Mouse (Mus musculus): Measurements from ENCODE around the gene Cmss1. TPM values are rescaled to one million over a fixed set of nuclear protein-coding genes. Genes with fewer than 3 reads are reported as not detected.

Gene Cmss1
- total RNA-seq, 1 experiment from 2014 or later, result 80.5 TPM

GRCm38 (mm10) chr16:57483503-57483902 is 123.2 kb downstream of the Cmss1 start:
- ATAC-seq (replicated peaks; ENCODE audit: low read depth, poor library complexity, severe bottlenecking), result no peak

- no peak for ATAC-seq (replicated peaks; ENCODE audit: low read depth, poor library complexity, severe bottlenecking)
These were observed 123.8 kb downstream of the Cmss1 start for GRCm38 (mm10) chr16:57482911-57483310.

DNA sequence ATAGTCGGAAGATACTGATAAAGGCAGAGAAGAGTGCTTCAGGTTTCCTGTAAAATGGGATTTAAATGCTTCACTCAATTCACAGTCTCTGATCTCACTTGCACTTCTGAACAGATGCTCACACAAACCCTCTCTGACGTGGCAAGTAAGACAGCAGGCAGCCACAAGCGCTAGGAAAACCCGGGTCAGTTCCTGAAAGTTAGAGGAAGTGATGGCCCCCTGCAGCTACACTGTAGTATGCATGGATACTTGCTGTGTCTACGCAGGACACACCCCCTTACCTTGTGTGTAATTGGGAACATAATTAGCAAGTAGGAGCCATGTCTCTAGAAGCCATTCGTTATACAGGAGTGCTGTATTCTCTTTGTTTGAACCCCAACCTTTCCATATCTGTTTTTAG is 124.4 kb downstream of the Cmss1 start:
- peak; percentile 93 for ATAC-seq (replicated peaks; ENCODE audit: low read depth, poor library complexity, severe bottlenecking)

- ATAC-seq (replicated peaks; ENCODE audit: low read depth, poor library complexity, severe bottlenecking), result 0 out of 2 replicates have a peak, but pooled peaks have one; percentile 28
These were observed 126.9 kb downstream of the Cmss1 start for GRCm38 (mm10) chr16:57479776-57480175.

GRCm38 (mm10) chr16:57478451-57478850 is 128.2 kb downstream of the Cmss1 start:
- ATAC-seq (replicated peaks; ENCODE audit: low read depth, poor library complexity, severe bottlenecking), result no peak

GRCm38 (mm10) chr16:57473415-57474085 is 133.1 kb downstream of the Cmss1 start:
- ATAC-seq (replicated peaks; ENCODE audit: low read depth, poor library complexity, severe bottlenecking), result no peak

DNA sequence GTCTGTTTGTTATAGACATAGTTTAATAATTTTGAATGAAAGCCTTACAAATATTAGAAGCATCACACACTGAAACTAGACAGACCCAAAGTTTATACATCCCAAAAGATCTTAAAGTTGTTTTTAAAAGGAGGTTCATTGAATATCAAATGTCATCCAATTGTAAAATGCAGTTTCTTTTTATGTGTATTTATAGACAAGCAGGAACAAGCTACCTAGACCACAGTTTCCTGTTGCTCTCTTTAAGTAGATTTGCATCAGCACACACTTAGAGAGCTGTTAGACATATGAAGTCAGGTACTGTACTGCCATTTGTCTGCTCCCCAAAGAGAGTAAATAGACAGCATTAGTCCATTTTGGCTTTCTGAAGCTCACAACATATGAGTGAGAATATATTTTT is 135.6 kb downstream of the Cmss1 start:
- peak; percentile 76 for ATAC-seq (replicated peaks; ENCODE audit: low read depth, poor library complexity, severe bottlenecking)

DNA sequence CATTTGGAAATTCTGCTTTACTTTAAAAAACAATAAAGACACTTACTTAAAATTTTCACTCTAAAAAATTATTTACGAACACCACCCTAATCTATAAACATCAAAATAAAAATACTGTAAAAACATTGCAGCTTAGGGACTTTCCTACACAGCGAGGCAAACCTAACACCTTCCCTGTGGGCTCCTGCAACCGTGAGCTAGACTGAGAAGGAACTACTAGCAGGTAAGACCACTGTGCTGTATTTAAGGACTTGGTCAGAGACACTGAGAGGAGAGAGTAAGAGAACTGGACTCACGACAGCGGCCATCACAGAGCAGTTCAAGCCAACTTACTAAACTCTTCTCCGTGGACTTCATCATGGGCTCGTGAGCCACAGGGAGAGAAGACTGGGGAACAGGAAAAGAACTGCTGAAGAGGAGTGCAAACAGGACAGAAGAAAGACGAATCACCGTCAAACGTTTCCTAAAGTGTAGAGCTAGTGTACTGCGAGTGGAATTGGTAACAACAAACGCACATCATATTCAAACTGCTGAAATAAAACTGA is 136.3 kb downstream of the Cmss1 start:
- no peak for ATAC-seq (replicated peaks; ENCODE audit: low read depth, poor library complexity, severe bottlenecking)

- no peak for ATAC-seq (replicated peaks; ENCODE audit: low read depth, poor library complexity, severe bottlenecking)
These were observed 136.8 kb downstream of the Cmss1 start for GRCm38 (mm10) chr16:57469869-57470268.

GRCm38 (mm10) chr16:57469301-57469700 is 137.4 kb downstream of the Cmss1 start:
- ATAC-seq (replicated peaks; ENCODE audit: low read depth, poor library complexity, severe bottlenecking), result no peak

GRCm38 (mm10) chr16:57465386-57465913 is 141.2 kb downstream of the Cmss1 start:
- ATAC-seq (replicated peaks; ENCODE audit: low read depth, poor library complexity, severe bottlenecking), result no peak

DNA sequence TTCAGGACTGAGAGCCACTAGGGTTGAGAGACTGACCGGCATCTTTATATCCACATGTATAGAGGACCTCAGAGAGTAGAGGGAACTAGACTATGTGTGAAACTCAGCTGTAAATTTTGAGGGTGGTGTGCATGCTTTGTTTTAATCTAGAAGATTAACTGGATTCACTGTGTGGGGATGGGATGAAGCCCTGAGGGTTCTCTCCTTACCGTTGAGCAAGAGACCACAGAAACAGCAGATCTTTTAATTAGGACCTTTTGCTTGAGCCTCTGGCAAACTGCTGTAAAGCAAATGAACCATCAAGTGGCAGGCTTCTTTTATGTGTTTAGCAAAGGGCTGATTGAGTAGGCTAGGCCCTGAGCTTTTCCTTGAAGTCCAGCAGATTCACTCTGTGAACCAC is 150.7 kb downstream of the Cmss1 start:
- no peak for ATAC-seq (replicated peaks; ENCODE audit: low read depth, poor library complexity, severe bottlenecking)

GRCm38 (mm10) chr16:57455573-57455972 is 151.1 kb downstream of the Cmss1 start:
- no peak for ATAC-seq (replicated peaks; ENCODE audit: low read depth, poor library complexity, severe bottlenecking)

GRCm38 (mm10) chr16:57454106-57454763 is 152.4 kb downstream of the Cmss1 start:
- ATAC-seq (replicated peaks; ENCODE audit: low read depth, poor library complexity, severe bottlenecking), result no peak

DNA sequence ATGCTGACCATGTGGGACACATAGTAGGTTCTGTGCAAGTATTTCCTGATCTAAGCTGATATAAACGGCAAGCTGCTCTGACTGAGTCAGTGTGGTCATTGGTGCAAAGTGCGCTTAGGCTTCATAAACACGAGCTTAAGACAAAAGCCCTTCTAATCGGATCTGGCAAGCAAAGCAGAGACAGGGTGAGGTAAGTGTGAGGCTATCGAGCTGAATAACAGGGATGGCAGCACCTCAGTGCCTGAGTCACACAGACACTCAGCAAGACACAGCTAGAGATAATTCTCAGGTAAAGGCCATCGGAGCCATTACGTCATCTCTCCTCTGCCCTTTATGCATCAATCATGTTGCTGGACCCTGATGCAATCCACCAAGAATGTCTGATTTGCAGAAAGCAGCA is 153.7 kb downstream of the Cmss1 start:
- no peak for ATAC-seq (replicated peaks; ENCODE audit: low read depth, poor library complexity, severe bottlenecking)

DNA sequence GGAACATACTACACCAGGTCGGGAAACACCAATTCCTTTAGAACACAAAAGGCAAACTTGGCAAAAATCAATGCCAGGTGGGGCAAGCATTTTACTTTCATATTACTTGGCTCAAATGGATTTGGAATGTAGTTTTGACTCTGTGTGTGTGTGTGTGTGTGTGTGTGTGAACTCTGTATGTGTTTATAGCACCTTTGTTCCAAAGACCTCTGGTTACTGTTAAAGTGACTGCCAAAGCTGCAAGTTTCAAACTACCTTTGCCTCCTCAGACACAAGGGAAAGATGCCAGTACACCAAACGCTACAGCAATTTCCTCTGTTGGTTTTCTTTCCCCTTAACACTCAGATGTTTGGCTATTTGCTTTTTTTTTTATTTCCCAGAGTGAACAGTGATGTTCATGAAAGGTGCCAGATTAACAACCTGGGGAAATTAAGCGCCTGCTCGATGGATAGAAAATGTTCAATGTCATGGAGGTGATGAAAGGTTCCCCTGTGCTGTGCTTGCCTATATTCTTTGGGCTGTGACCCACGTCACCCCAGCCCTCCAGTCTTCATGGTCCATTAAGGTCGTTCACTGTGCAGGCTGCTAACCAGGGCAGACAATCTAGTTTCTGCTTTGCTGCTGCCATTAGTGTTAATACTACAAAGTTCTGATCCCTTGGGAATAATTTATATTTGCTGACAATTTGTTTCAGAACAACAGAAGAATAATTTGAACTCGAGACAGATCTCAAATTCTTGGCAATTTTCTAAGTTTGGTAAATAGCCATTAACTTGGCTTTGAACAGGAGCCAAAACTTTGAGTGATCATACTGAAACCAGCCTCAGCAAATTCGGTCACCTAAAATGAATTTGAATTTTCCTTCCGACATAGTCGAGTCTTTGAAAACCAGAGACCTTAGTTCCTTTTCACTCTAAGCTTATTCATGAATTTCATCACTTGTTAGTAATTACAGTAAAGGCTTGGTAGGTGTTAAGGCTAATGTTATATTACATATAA is 161.3 kb downstream of the Cmss1 start:
- no peak for ATAC-seq (replicated peaks; ENCODE audit: low read depth, poor library complexity, severe bottlenecking)

DNA sequence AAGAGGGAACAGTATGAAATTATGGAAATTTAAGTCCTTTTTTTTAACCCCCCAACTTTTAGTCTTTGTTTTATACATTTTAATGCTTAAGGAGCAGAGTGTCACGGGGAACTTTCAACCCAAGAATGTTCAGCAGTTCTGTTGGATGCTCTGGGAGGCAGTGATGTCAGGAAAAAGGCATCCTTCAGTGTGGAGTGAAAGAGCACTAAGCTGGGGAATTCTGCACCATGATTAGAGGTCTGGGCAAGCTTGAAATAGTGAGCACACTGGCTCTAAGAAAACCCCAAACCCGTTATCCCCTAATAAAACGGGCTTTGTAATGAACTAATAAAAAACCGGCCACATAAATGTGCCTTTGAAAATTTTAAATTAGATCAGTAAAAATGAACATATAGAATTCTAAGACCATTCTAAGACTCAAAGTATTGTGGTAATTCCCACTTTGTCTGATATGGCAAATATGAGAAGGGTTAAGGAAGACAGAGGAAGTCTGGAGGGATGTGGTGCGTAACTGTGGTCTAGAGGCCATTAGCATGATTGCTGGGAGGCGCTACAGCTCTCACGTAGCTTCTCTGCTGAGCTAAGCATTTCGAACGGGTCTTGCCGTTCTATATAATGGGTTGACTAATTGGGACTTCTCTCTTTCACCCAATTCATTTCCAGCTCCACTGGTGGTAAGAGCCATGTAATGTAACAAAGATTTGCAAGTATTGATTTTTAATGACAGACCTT is 165.8 kb downstream of the Cmss1 start:
- peak; percentile 94 for ATAC-seq (replicated peaks; ENCODE audit: low read depth, poor library complexity, severe bottlenecking)

- ATAC-seq (replicated peaks; ENCODE audit: low read depth, poor library complexity, severe bottlenecking), result no peak
These were observed 167.5 kb downstream of the Cmss1 start for GRCm38 (mm10) chr16:57439206-57439605.

DNA sequence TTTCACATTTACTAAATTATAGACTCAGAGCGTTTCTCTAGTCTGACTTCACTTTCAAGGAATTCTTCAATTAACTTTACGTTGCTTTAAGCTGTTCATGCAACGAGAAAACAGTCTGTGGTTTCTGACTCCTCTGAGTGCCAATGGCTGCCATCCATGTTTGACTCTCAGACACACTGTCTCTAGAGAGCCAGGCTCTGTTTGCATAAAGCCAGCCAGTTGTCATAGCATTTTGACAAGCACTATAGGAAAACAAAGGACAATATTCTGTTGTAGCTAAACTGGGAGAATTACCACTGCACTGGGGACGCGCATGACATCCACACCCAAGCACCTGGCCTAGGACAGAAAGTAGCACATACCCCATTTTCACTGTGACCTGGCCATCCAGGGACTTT is 168.4 kb downstream of the Cmss1 start:
- no peak for ATAC-seq (replicated peaks; ENCODE audit: low read depth, poor library complexity, severe bottlenecking)
